Mouse (Mus musculus): ENCODE data around the gene Iqcf4. TPM values are rescaled to one million over a fixed set of nuclear protein-coding genes. Genes with fewer than 3 reads are reported as not detected.

Gene Iqcf4
- polyA plus RNA-seq, 1 experiment from 2014 or later = not detected

GRCm38 (mm10) chr9:106576112-106576511 is 5.3 kb upstream of the Iqcf4 start:
- ATAC-seq (ENCODE audit: low FRiP score, low read depth) = no peak
- no peak overlapping the region for H3K9ac ChIP-seq
- H3K9me3 ChIP-seq = no peaks in the 10 kb centered on the region; the same call in 1 of the 2 replicates
- H3K27me3 ChIP-seq = no peaks in the 10 kb centered on the region
- no peak overlapping the region for H3K4me3 ChIP-seq
- no peaks in the 10 kb centered on the region for H3K36me3 ChIP-seq
- 0 out of 2 replicates have a peak, but pooled peaks cover 3% of the 10 kb centered on the region for H3K4me1 ChIP-seq
- no peak overlapping the region for H3K4me2 ChIP-seq (replicated peaks)
- WGBS = 74% methylated on average over 2 of the region's 2 CpGs
- no peak overlapping the region for H3K27ac ChIP-seq

- Histone ChIP-seq H3K9me3 (no peaks in the 10 kb centered on the region), H3K4me2 (replicated peaks) (no peak overlapping the region), H3K27ac (no peak overlapping the region), H3K4me3 (no peak overlapping the region), H3K36me3 (no peaks in the 10 kb centered on the region), H3K4me1 (no peaks in the 10 kb centered on the region), H3K27me3 (no peaks in the 10 kb centered on the region), H3K9ac (no peak overlapping the region)
- no peak for ATAC-seq (ENCODE audit: low FRiP score, low read depth)
- 85% methylated on average over 5 of the region's 5 CpGs for WGBS
Measured at GRCm38 (mm10) chr9:106573366-106573765, 2.6 kb upstream of the Iqcf4 start.

- no peak overlapping the region for H3K27ac ChIP-seq
- H3K9ac ChIP-seq = no peak overlapping the region
- H3K27me3 ChIP-seq = no peaks in the 10 kb centered on the region
- no peaks in the 10 kb centered on the region for H3K4me1 ChIP-seq
- WGBS = 80% methylated on average over 2 of the region's 2 CpGs
- H3K36me3 ChIP-seq = no peaks in the 10 kb centered on the region
- no peak overlapping the region for H3K4me3 ChIP-seq
- no peaks in the 10 kb centered on the region for H3K9me3 ChIP-seq
- no peak overlapping the region for H3K4me2 ChIP-seq (replicated peaks)
- ATAC-seq (ENCODE audit: low FRiP score, low read depth) = no peak
Measured at GRCm38 (mm10) chr9:106572186-106572585, 1.4 kb upstream of the Iqcf4 start.

GRCm38 (mm10) chr9:106566437-106566836 is 4.4 kb downstream of the Iqcf4 start:
- WGBS = 59% methylated on average over 11 of the region's 11 CpGs
- Histone ChIP-seq H3K4me2 (replicated peaks) (no peak overlapping the region), H3K27me3 (no peaks in the 10 kb centered on the region), H3K27ac (no peak overlapping the region), H3K4me3 (no peak overlapping the region), H3K9ac (no peak overlapping the region), H3K4me1 (no peaks in the 10 kb centered on the region), H3K36me3 (no peaks in the 10 kb centered on the region), H3K9me3 (no peaks in the 10 kb centered on the region)
- no peak for ATAC-seq (ENCODE audit: low FRiP score, low read depth)

GRCm38 (mm10) chr9:106564025-106564424 is 6.8 kb downstream of the Iqcf4 start:
- no peaks in the 10 kb centered on the region for H3K36me3 ChIP-seq
- no peaks in the 10 kb centered on the region for H3K27me3 ChIP-seq
- 78% methylated on average over 8 of the region's 8 CpGs for WGBS
- H3K27ac ChIP-seq = no peak overlapping the region
- no peaks in the 10 kb centered on the region for H3K9me3 ChIP-seq
- no peak overlapping the region for H3K9ac ChIP-seq
- no peaks in the 10 kb centered on the region for H3K4me1 ChIP-seq
- H3K4me3 ChIP-seq = no peak overlapping the region
- no peak for ATAC-seq (ENCODE audit: low FRiP score, low read depth)
- no peak overlapping the region for H3K4me2 ChIP-seq (replicated peaks)

- H3K36me3 ChIP-seq = no peaks in the 10 kb centered on the region
- H3K4me1 ChIP-seq = no peaks in the 10 kb centered on the region
- no peaks in the 10 kb centered on the region for H3K27me3 ChIP-seq
- H3K4me3 ChIP-seq = no peak overlapping the region
- H3K27ac ChIP-seq = no peak overlapping the region
- no peaks in the 10 kb centered on the region for H3K9me3 ChIP-seq
- H3K4me2 ChIP-seq (replicated peaks) = no peak overlapping the region
- WGBS = 92% methylated on average over 11 of the region's 11 CpGs
- no peak overlapping the region for H3K9ac ChIP-seq
- no peak for ATAC-seq (ENCODE audit: low FRiP score, low read depth)
Measured at GRCm38 (mm10) chr9:106562291-106562690, 8.5 kb downstream of the Iqcf4 start.

- ATAC-seq (ENCODE audit: low FRiP score, low read depth) = no peak
- Histone ChIP-seq H3K27ac (no peak within 1 kb of the TSS), H3K4me2 (replicated peaks) (no peak within 1 kb of the TSS), H3K4me3 (no peak within 1 kb of the TSS), H3K9ac (no peak within 1 kb of the TSS), H3K9me3 (no peaks in the 10 kb centered on the region), H3K4me1 (no peaks in the 10 kb centered on the region), H3K27me3 (no peaks in the 10 kb centered on the region), H3K36me3 (no peaks in the 10 kb centered on the region)
- whole genome bisulfite sequencing = 93% methylated on average over 5 of the region's 5 CpGs
Measured at GRCm38 (mm10) chr9:106561531-106561930, 9.3 kb downstream of the Iqcf4 start, which contains the start of gene Iqcf3. Iqcf3 (minus strand) TSS chr9:106561631.

- 94% methylated on average over 11 of the region's 11 CpGs for WGBS
- H3K4me1 ChIP-seq = no peaks in the 10 kb centered on the region
- no peak overlapping the region for H3K4me2 ChIP-seq (replicated peaks)
- no peaks in the 10 kb centered on the region for H3K36me3 ChIP-seq
- no peaks in the 10 kb centered on the region for H3K9me3 ChIP-seq
- H3K4me3 ChIP-seq = no peak overlapping the region
- H3K27me3 ChIP-seq = no peaks in the 10 kb centered on the region
- ATAC-seq (ENCODE audit: low FRiP score, low read depth) = no peak
- H3K27ac ChIP-seq = no peak overlapping the region
- H3K9ac ChIP-seq = no peak overlapping the region
Measured at GRCm38 (mm10) chr9:106534975-106535374, 35.8 kb downstream of the Iqcf4 start.

- H3K4me1 ChIP-seq = no peaks in the 10 kb centered on the region
- 94% methylated on average over 7 of the region's 7 CpGs for WGBS
- no peak overlapping the region for H3K27ac ChIP-seq
- no peak for ATAC-seq (ENCODE audit: low FRiP score, low read depth)
- H3K36me3 ChIP-seq = no peaks in the 10 kb centered on the region
- H3K27me3 ChIP-seq = no peaks in the 10 kb centered on the region
- no peak overlapping the region for H3K4me3 ChIP-seq
- no peak overlapping the region for H3K4me2 ChIP-seq (replicated peaks)
- no peak overlapping the region for H3K9ac ChIP-seq
- no peaks in the 10 kb centered on the region for H3K9me3 ChIP-seq
Measured at GRCm38 (mm10) chr9:106534296-106534695, 36.5 kb downstream of the Iqcf4 start.

GRCm38 (mm10) chr9:106531833-106532232 is 39.0 kb downstream of the Iqcf4 start:
- Histone ChIP-seq H3K4me1 (no peaks in the 10 kb centered on the region), H3K4me3 (no peak overlapping the region), H3K36me3 (no peaks in the 10 kb centered on the region), H3K27ac (no peak overlapping the region), H3K9ac (no peak overlapping the region), H3K4me2 (replicated peaks) (no peak overlapping the region), H3K27me3 (no peaks in the 10 kb centered on the region), H3K9me3 (no peaks in the 10 kb centered on the region)
- WGBS = 18% methylated on average over 3 of the region's 3 CpGs
- no peak for ATAC-seq (ENCODE audit: low FRiP score, low read depth)

- Histone ChIP-seq H3K27me3 (no peaks in the 10 kb centered on the region), H3K9ac (no peak overlapping the region), H3K27ac (no peak overlapping the region), H3K4me3 (no peak overlapping the region), H3K4me2 (replicated peaks) (no peak overlapping the region), H3K36me3 (no peaks in the 10 kb centered on the region), H3K9me3 (no peaks in the 10 kb centered on the region), H3K4me1 (no peaks in the 10 kb centered on the region)
- ATAC-seq (ENCODE audit: low FRiP score, low read depth) = no peak
- 76% methylated on average over 8 of the region's 8 CpGs for WGBS
Measured at GRCm38 (mm10) chr9:106519909-106520308, 50.9 kb downstream of the Iqcf4 start.

GRCm38 (mm10) chr9:106519433-106519832 is 51.4 kb downstream of the Iqcf4 start:
- WGBS = 70% methylated on average over 2 of the region's 2 CpGs
- no peak overlapping the region for H3K4me3 ChIP-seq

More at GRCm38 (mm10) chr9:106519433-106519832, 51.4 kb downstream of the Iqcf4 start:
- no peaks in the 10 kb centered on the region for H3K27me3 ChIP-seq
- H3K4me2 ChIP-seq (replicated peaks) = no peak overlapping the region
- H3K4me1 ChIP-seq = no peaks in the 10 kb centered on the region
- no peaks in the 10 kb centered on the region for H3K9me3 ChIP-seq
- no peak overlapping the region for H3K27ac ChIP-seq
- H3K9ac ChIP-seq = no peak overlapping the region
- no peaks in the 10 kb centered on the region for H3K36me3 ChIP-seq
- no peak for ATAC-seq (ENCODE audit: low FRiP score, low read depth)
